Mouse (Mus musculus) CH12.LX (cell line): ENCODE measurements around the gene Ror2.

Source experiments
- CTCF ChIP-seq, 2 experiments: IDR thresholded peaks in 1 of 2; conservative IDR thresholded peaks in 1 of 2; 2 replicates each; pipeline ENCODE4 v1.5.1; 2011 to 2012; ENCODE audit warnings: low read depth in 2 of 2, low read length in 2 of 2, improper control_type of control experiment in 1 of 2, inconsistent platforms in 1 of 2, mild to moderate bottlenecking in 1 of 2, moderate library complexity in 1 of 2
- GABPA ChIP-seq: IDR thresholded peaks from 2 replicates; pipeline ENCODE4 v1.6.1; 2012; ENCODE audit warnings: low read depth, low read length, improper control_type of control experiment, inconsistent platforms; ENCODE audit not compliant: insufficient replicate concordance
- MAFK ChIP-seq: IDR thresholded peaks from 2 replicates; pipeline ENCODE4 v1.6.1; 2011; ENCODE audit warnings: low read length, improper control_type of control experiment; ENCODE audit not compliant: insufficient replicate concordance
- POLR2A ChIP-seq: IDR thresholded peaks from 2 replicates; pipeline ENCODE4 v1.6.1; 2011; ENCODE audit warnings: low read depth, mild to moderate bottlenecking, improper control_type of control experiment, low read length
- POLR2AphosphoS2 ChIP-seq: IDR thresholded peaks from 2 replicates; pipeline ENCODE4 v1.6.1; 2011; ENCODE audit warnings: low read depth, low read length, improper control_type of control experiment
- RAD21 ChIP-seq: IDR thresholded peaks from 2 replicates; pipeline ENCODE4 v1.6.1; 2011; ENCODE audit warnings: low read depth, mild to moderate bottlenecking, low read length, improper control_type of control experiment, moderate library complexity
- TCF12 ChIP-seq: IDR thresholded peaks from 2 replicates; pipeline ENCODE4 v1.6.1; 2014; ENCODE audit warnings: low read depth, mild to moderate bottlenecking, inconsistent platforms, low read length, improper control_type of control experiment
- UBTF ChIP-seq: IDR thresholded peaks from 2 replicates; pipeline ENCODE4 v1.6.1; 2012; ENCODE audit warnings: low read depth, mild to moderate bottlenecking, inconsistent platforms, low read length, improper control_type of control experiment, moderate library complexity
- USF1 ChIP-seq: IDR thresholded peaks from 2 replicates; pipeline ENCODE4 v1.6.1; 2014; ENCODE audit warnings: low read depth, mild to moderate bottlenecking, inconsistent platforms, low read length, improper control_type of control experiment

DNA sequence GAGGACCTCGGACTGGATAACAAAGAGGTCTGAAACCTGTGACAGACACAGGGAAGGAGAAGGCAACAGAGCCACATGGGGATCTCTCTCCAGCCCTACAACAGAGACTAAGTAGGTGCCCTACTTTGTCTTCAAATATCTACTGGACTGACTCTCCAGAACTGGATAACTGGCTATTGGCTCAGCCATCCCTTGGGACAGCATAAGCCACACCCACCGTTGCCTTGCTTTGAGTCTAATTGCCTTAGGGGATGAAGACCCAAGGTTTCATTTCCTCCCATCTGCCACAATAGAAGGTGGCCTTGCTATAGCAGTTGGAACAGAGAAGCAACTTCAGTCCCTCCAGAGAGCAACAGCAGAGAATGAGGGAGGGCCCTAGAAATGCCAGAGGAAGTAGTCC, 37.7 kb upstream of the Ror2 start:
- TF ChIP-seq POLR2AphosphoS2 (no peak), TCF12 (no peak), GABPA (no peak), POLR2A (no peak), RAD21 (no peak), CTCF (conservative IDR thresholded peaks at IDR 0.05 in 1 of 2, IDR thresholded peaks at IDR 0.05 in 1 of 2; ENCODE audit: low read depth in 2 of 2, low read length in 2 of 2) (no peak), UBTF (no peak), MAFK (no peak), USF1 (no peak)
